In genomic region chr4:45084021-45084894, GRCm38 (mm10) we compare ENCODE assay signal across 8 mouse cellular contexts. TPM values are rescaled to one million over a fixed set of nuclear protein-coding genes. Genes with fewer than 3 reads are reported as not detected.
DNase-seq lines count a peak whose midpoint lies in the region; ATAC-seq and TF ChIP-seq lines count a peak whose summit lies in the region.

Gene Fbxo10 (minus strand): TSS chr4:45084604.

- WGBS in forebrain, embryonic 13.5 days = under 1% methylated on average over 72 of the region's 77 CpGs
- WGBS in large intestine, adult 2 months = under 1% methylated on average over 77 of the region's 77 CpGs
- WGBS in lung, adult 2 months = under 1% methylated on average over 77 of the region's 77 CpGs

- H3K4me2 ChIP-seq in forebrain, embryonic 13.5 days = peak within 1 kb of the TSS; percentile 73

- H3K4me3 ChIP-seq in ES-Bruce4 (ENCODE audit: low read depth, low read length) = peak within 1 kb of the TSS; percentile 62
- H3K4me3 ChIP-seq in forebrain, embryonic 13.5 days = peak within 1 kb of the TSS; percentile 92
- H3K4me3 ChIP-seq in lung, adult 2 months (replicated peaks; ENCODE audit: extremely low read depth, low read depth, low read length) = peak within 1 kb of the TSS; percentile 63

- TF ChIP-seq CTCF in ES-Bruce4 (IDR thresholded peaks at IDR 0.05; ENCODE audit: low read depth, low read length) = no peak
- TF ChIP-seq CTCF in lung, adult 2 months (IDR thresholded peaks at IDR 0.05; ENCODE audit: insufficient read depth, low read length) = no peak

- no peak within 1 kb of the TSS for H3K27ac ChIP-seq in ES-Bruce4 (ENCODE audit: insufficient read depth, low read length)
- peak within 1 kb of the TSS; percentile 79 for H3K27ac ChIP-seq in forebrain, embryonic 13.5 days

- DNase-seq in c-Kit-positive CD71-positive TER-119-positive erythroid progenitor cells, embryonic 14.5 days (ENCODE audit: low spot score) = peak; percentile 90
- DNase-seq in heart, postnatal 10 days = peak; percentile 95
- peak; percentile 45 for DNase-seq in large intestine, adult 2 months (ENCODE audit: low read depth, low spot score)
- DNase-seq in lung, adult 2 months = peak; percentile 88
- peak; percentile 76 to 79 for DNase-seq in thymus, adult 18-20 months

- peak within 1 kb of the TSS; percentile 91 for H3K9ac ChIP-seq in ES-Bruce4 (ENCODE audit: low read depth, poor library complexity, severe bottlenecking)
- H3K9ac ChIP-seq in forebrain, embryonic 13.5 days = peak within 1 kb of the TSS; percentile 95

- ATAC-seq in forebrain, embryonic 13.5 days = peak; percentile 93
- ATAC-seq in neutrophil, adult 5-6 weeks (ENCODE audit: extremely low read depth, insufficient number of reproducible peaks, low FRiP score, poor library complexity, severe bottlenecking) = peak; percentile 78

- H3K9me3 ChIP-seq in ES-Bruce4 (replicated peaks; ENCODE audit: control insufficient read depth, insufficient read depth, low read length, poor library complexity, severe bottlenecking) = no peaks in the 10 kb centered on the region
- no peaks in the 10 kb centered on the region for H3K9me3 ChIP-seq in forebrain, embryonic 13.5 days (replicated peaks)

- no peak for TF ChIP-seq EP300 in ES-Bruce4 (IDR thresholded peaks at IDR 0.05; ENCODE audit: insufficient read depth, low read depth, low read length)

- no peaks in the 10 kb centered on the region for H3K27me3 ChIP-seq in ES-Bruce4 (ENCODE audit: control insufficient read depth, insufficient read depth, low read length, poor library complexity, severe bottlenecking)
- no peaks in the 10 kb centered on the region for H3K27me3 ChIP-seq in forebrain, embryonic 13.5 days

- TF ChIP-seq POLR2A in ES-Bruce4 (IDR thresholded peaks at IDR 0.05; ENCODE audit: insufficient read depth, low read length) = peak; percentile 60
- peak; percentile 52; the same call in 1 of the 2 replicates for TF ChIP-seq POLR2A in lung, adult 2 months (IDR thresholded peaks at IDR 0.05; ENCODE audit: borderline replicate concordance, extremely low read depth, low read depth, low read length)

- H3K36me3 ChIP-seq in ES-Bruce4 (ENCODE audit: control insufficient read depth, insufficient read depth, low read length, poor library complexity, severe bottlenecking) = no peaks in the 10 kb centered on the region
- H3K36me3 ChIP-seq in forebrain, embryonic 13.5 days (ENCODE audit: poor library complexity, severe bottlenecking) = no peaks in the 10 kb centered on the region

- intact Hi-C loops in heart, postnatal 10 days (cut with DNase I) = no loop called here

- H3K4me1 ChIP-seq in ES-Bruce4 (ENCODE audit: control insufficient read depth, insufficient read depth, low read length) = no peaks in the 10 kb centered on the region
- H3K4me1 ChIP-seq in forebrain, embryonic 13.5 days = peaks cover 23% of the 10 kb centered on the region
- H3K4me1 ChIP-seq in lung, adult 2 months (ENCODE audit: control insufficient read depth, insufficient read depth, low read length) = no peaks in the 10 kb centered on the region

RNA-seq across cellular contexts. Expression of gene Fbxo10, which starts in this region (rescaled TPM):
- polyA plus RNA-seq in ES-Bruce4 (2011; ENCODE audit: insufficient read depth, insufficient read length, low read depth, missing spikeins) = 2.6 and 3.9 TPM in 2 replicates
- 14.2 and 16.4 TPM in 2 replicates for polyA plus RNA-seq in forebrain, embryonic 13.5 days (2015; fragmentation: Nextera tagmentation; extraction: Ambion mirVana)
- total RNA-seq in heart, postnatal 10 days (2021) = 10 to 100 TPM; 15.3 to 19.7 TPM
- 2.0 and 2.3 TPM in 2 replicates for polyA plus RNA-seq in large intestine, adult 2 months (2012; rRNA removed)
- 13.0 and 15.2 TPM in 2 replicates for polyA plus RNA-seq in lung, adult 2 months (2012; rRNA removed)
- 2.0 and 2.1 TPM in 2 replicates for total RNA-seq in neutrophil, adult 5-6 weeks (2017)

Comparison
In these comparisons a context has a peak if more than half of its experiments do, and no peak if none do; other contexts are left out.
1. DNase-seq: peak in every context shown above with its lines; median percentile 95 in heart, postnatal 10 days; 90 in c-Kit-positive CD71-positive TER-119-positive erythroid progenitor cells, embryonic 14.5 days; 88 in lung, adult 2 months; 78 in thymus, adult 18-20 months; 45 in large intestine, adult 2 months.